Mouse (Mus musculus): ENCODE measurements around the gene Timm8a1.
A peak's percentile ranks its signal among the peaks of the same experiment; 100 is the strongest.
"Not testable (repeated sequence)": the region's sequence is repeated elsewhere in the genome, so short reads cannot be mapped to it uniquely, and the experiment has no call there.

The Timm8a1 gene

DNA sequence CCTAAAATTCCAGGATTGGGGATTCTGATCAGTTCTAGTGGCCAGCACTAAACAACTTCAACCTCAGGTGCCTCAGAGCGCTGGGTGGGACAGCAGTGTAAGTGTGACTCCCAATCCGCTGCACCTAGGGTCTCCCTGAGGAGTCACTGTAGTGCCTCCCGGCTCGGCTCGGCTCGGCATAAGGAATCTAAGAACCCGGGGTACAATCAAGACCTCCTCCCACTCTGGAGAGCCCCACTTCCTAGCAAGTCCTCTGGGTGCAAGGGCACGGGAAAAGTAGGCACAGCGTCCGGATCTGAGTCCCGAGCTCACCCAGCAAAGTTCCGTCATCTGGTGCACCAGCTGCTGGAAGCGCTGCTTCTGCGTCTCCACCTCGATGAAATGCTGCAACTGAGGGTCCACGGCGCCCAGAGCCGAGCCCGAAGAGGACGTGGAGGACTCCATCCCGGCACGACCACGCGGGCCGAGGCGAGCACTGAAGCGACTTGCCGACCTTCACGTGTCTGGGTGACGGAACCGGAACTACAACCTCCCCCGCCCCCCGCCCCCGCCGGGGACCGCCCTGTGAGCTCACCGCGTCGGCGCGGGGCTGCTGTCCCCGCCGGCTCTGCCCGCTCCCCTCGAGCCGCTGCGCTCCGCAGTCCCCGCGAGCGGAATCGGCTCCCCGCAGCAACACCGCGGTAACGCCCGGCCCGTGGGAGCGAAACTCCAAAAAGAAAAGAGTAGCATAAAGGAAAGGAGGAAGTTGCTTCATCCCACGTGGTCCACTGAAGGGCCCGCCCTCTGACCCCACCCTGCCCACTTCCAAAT, at the start of gene Timm8a1:
Timm8a1 (minus strand) TSS at position 721 of the 810 bp plus-strand sequence.
- peak; percentile 56 for DNase-seq (ENCODE audit: low spot score)

GRCm38 (mm10) chrX:134589836-134590235, 48.2 kb upstream of the Timm8a1 start:
- no peak for DNase-seq (ENCODE audit: low spot score)

GRCm38 (mm10) chrX:134588997-134589396, 47.3 kb upstream of the Timm8a1 start:
- no peak for DNase-seq (ENCODE audit: low spot score)

DNA sequence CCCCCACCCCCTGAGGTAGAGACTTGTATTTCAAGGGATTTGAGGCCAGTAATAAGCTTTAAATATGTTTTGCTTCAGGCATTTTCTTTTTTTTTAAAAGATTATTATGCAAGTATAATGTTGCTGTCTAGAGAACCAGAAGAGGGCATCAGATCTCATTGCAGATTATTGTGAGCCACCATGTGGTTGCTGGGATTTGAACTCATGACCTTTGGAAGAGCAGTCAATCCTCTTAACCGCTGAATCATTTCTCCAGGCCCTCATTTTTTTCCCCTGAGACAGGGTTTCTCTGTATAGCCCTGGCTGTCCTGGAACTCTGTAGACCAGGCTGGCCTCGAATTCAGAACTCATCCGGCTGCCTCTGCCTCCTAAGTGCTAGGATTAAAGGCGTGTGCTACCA, 46.6 kb upstream of the Timm8a1 start:
- peak; percentile 46 for DNase-seq (ENCODE audit: low spot score)

GRCm38 (mm10) chrX:134586447-134586846, 44.8 kb upstream of the Timm8a1 start:
- peak; percentile 5 for DNase-seq (ENCODE audit: low spot score)

DNA sequence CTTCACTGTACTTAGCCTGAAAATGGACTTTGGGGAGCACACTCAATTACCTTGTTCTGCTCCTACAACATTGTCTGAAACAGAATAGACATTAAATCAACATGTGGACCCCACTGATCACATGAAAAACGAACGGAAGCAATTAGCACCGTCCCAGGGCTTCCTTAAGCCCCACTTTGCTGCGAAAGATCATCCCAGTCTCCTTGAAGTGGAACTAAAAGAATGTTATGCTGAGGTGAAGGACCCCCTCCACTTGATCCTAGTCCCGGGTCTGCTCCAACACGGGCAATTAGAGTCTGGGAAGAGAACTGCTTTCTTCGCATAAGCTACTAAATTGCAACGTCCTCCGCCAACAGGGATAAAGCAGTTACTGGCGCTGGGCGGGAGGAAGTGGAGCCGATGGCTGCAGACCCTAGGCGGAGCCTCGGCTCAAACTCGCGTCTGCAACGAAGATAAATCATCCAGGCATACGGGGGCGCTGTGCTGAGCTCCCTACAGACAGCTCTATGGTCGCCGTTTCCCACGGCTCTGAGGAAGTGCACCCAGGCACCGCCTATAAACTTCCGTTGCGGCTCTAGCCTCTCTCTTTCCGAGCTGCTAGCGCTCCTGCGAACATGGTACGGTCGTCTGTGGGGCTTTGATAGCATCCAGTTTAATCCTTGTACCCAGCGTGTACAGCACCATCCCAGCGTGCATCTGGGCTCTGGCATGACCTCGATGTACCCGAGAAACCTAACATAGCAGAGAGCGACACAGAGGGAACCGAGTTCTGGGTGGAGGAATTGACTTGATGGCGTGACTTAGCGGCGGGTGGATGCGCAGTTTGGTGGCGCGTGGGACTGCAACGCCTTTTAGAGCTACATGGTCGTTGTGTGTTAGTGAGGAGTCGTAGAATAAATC, 43.7 kb upstream of the Timm8a1 start, which contains the start of gene Rpl36a:
Rpl36a (plus strand) TSS at position 552 of the 900 bp plus-strand sequence.
- DNase-seq (ENCODE audit: low spot score), result peak; percentile 90

GRCm38 (mm10) chrX:134582888-134583669, 41.4 kb upstream of the Timm8a1 start, which contains the start of gene Btk:
Gene Btk, minus strand, starts transcription at chrX:134583570.
- no peak for DNase-seq (ENCODE audit: low spot score)

GRCm38 (mm10) chrX:134582270-134582669, 40.6 kb upstream of the Timm8a1 start:
- no peak for DNase-seq (ENCODE audit: low spot score)

DNA sequence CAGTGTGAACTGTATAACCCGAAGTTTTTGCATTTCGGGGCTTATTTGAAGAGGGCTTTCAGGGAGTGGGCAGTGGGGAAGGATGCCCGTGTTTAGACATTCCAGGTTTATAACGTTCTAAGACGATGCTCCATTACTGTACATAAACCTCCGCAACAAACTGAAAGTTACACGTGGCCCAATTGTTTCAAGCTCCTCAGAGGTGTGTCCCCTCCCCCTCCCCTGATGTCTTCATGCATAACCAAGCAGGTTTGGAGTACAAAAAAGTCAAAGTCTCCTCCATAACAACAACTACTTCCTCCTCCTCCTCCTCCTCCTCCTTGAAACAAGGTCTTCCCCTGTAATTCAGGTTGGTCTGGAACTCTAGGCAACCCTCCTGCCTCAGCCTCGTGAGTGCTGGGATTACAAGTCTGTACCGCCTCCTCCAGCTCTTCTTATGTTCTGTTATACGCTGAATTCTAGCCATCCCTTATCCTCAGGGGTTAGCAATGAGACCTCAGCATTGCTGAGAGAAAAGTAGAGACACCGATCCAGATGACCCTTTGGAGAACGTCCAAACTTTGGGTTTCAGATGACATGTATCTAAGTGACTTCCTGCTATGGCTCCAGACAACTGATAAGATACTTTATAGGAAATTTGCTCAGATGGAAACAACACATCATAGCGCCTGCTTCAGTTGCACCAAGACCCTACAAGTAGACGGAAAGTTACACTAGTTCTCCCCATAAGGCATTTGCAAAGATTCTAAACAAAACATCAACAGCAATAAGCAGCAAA, 39.1 kb upstream of the Timm8a1 start:
- DNase-seq (ENCODE audit: low spot score), result no peak

DNA sequence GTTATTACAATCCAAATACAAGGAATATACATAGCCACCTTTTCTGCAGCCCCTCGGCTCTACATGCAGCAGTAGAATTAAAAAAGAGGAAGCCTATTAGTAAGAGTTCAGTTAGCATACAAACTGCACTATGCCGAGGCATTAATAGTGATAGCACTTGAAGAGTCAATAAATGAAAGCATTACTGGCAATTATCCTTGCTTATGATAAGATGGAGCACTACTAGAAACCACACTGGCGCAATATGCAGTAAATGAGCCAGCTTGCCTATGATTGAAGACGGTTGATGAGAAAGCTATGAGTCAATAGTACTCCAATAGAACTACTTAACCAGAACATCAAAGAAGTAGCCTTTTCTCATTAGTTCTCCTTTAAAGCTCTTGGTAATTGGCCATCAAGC, 36.2 kb upstream of the Timm8a1 start:
- DNase-seq (ENCODE audit: low spot score), result no peak

- no peak for DNase-seq (ENCODE audit: low spot score)
Observed at GRCm38 (mm10) chrX:134566536-134567222, 25.0 kb upstream of the Timm8a1 start.

GRCm38 (mm10) chrX:134564326-134564725, 22.7 kb upstream of the Timm8a1 start:
- no peak for DNase-seq (ENCODE audit: low spot score)

- no peak for DNase-seq (ENCODE audit: low spot score)
Observed at GRCm38 (mm10) chrX:134554425-134554824, 12.8 kb upstream of the Timm8a1 start.

DNA sequence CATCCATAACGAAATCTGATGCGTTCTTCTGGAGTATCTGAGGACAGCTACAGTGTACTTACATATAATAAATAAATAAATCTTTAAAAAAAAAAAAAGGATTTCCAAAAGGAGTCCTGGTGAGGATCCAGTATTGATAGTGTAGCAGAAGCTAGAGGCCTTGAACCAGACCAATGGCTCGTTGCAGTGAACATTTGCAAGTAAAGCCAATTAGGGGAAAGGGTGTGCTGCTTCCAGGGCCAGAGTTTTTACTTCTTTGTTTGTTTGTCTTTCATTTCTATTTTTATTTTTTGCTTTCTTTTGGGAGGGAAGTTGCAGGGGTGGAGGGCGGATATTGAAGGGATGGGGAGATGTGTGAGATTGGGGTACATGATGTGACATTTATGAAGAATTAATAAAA, 11.7 kb upstream of the Timm8a1 start:
- DNase-seq (ENCODE audit: low spot score), result peak; percentile 53

DNA sequence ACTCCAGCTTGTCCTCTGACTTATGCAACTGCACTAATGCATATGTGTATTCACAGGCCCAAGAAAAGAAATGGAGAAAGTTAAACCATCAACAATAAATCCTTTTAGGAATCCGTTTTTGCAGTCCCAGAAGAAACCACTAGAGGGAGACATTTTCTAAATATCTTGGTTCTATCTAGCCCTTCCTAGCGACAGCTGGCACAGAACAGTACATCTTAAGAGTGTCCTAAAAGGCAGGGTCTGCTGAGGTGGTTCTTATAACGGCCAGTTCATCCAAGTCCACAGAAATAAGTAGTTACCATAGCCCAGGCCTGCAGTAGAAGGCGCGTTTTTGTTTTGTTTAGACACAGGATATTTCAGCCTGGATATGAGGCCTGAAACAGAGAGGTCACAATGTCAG, 9.2 kb upstream of the Timm8a1 start:
- DNase-seq (ENCODE audit: low spot score), result peak; percentile 77

GRCm38 (mm10) chrX:134547330-134547729, 5.7 kb upstream of the Timm8a1 start:
- no peak for DNase-seq (ENCODE audit: low spot score)

GRCm38 (mm10) chrX:134541955-134542308, 267 bp upstream of the Timm8a1 start:
- DNase-seq (ENCODE audit: low spot score), result no peak

- DNase-seq (ENCODE audit: low spot score), result peak; percentile 43
Observed at GRCm38 (mm10) chrX:134540414-134541135, 1.1 kb downstream of the Timm8a1 start.

GRCm38 (mm10) chrX:134539795-134540194, 1.9 kb downstream of the Timm8a1 start:
- not testable (repeated sequence) for DNase-seq (ENCODE audit: low spot score)

DNA sequence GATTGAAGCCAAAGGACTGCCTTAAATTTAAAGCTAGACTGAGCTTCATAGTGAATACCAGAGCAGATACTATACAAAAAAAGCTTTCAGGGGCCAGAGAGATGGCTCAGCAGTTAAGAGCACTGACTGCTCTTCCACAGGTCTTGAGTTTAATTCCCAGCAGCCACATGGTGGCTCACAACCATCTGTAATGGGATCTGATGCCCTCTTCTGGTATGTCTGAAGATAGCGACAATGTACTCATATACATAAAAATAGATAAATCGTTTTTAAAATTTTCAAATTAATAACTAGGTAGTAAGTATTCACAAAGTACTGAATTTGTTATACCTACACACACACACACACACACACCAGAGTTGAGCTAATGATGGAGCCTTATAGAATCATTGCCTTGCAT, 8.3 kb downstream of the Timm8a1 start:
- no peak for DNase-seq (ENCODE audit: low spot score)

Measured in adipocyte (in vitro differentiated cells).